Mouse (Mus musculus) cerebellum, adult 11 months (tissue): ENCODE data around the gene Cckar.

Experiments used
- DNase-seq: peaks from one replicate; pipeline ENCODE4 v3.0.0; 2022

Gene Cckar

DNA sequence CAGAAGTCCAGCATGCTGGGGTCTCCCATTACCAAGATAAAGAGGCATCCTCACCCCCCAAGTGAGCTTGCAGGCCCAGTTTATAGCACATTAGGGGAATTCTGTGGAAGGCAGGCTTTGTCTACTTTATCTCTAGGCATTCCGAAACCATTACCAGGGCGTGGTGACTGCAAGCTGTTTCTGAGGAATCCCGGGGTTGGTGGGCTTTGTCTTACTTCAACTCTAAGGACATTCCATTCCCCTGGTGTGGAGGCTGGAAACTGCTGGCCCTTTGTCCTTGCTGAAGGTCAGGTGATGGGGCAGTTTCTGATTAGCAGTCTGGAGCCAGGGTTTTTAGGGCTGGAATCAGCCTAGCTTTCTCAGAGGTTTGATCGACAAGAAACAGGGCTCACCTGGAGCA lies 36.0 kb downstream of the Cckar start:
- DNase-seq: no peak

DNA sequence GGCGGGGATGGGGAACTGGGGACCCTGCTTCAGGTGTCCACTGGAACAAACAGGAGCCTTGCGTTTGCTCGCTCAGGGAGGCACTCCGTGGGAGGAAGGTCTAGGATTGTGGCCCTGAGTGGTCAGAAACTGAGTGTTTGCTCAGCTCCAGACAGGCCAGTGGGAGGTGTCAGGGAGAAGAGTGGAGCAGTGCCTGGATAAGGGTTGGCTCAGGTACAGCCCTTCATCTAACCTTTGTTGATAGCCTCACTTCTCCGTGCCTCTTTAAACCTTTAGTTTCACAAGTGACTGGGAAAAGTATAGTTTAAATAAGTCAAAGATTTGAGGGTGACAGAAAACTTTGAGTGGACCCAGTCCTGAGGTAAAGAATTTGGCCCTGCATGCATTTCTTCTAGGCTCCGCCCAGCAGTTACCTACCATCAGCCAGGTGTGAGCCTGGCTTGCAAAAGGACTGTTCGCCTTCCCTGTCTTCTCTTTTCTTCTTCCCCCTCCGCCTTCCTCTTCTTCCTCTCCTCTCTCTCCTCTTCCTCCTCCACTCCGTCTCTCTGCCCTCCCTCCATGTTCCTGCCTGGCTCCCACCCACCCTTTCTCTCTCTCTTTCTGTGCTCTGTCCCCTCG lies 37.1 kb downstream of the Cckar start:
- DNase-seq: no peak

- DNase-seq: no peak
Measured at GRCm38 (mm10) chr5:53668021-53668420, 39.5 kb downstream of the Cckar start.

GRCm38 (mm10) chr5:53663665-53664064 lies 43.8 kb downstream of the Cckar start:
- DNase-seq: no peak

- no peak for DNase-seq
Measured at GRCm38 (mm10) chr5:53662413-53662812, 45.1 kb downstream of the Cckar start.

GRCm38 (mm10) chr5:53661508-53661907 lies 46.0 kb downstream of the Cckar start:
- DNase-seq: no peak

DNA sequence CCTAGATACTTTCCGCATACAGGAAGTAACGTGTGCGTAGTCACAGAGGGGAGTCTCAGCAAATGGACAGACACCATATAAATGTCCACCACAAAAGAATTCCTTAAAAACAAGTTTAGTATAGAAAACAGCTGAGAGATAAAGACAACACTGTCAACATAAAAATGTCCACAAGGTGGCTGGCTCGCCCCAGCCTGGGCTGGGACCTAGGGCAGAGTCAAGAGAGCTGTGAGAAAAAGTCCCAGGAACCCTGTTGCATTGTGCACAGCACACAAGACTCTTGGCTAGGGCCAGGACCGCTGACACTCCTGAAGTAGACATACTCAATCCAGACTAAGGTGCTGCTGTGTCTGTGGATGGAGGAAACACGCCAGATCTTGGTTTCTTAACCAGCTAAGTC lies 49.6 kb downstream of the Cckar start:
- no peak for DNase-seq

- DNase-seq: no peak
Measured at GRCm38 (mm10) chr5:53656596-53656995, 50.9 kb downstream of the Cckar start.
